Comparison of ENCODE assay signal across 8 mouse cellular contexts in the genomic region with DNA sequence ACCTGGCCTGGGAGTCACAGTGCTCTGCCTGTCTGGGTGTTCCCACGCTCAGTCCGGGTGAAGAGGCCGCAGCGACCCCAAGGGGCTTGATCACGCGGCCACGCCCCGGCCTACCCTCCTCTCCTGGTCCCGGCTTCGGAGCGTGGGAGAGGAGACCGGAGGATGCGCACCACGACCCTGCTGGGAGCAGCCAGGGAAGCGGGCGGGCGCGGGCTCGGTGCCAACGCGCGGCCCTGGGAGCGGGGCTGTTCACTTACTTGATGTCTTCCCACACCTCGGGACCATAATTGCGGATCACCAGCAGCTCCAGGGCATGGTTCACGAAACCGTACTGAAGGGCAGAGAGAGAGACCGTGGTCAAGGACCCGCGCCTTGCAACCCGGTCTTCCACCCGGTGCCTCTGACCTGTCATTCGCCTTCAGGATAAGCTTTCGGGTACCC. TPM values are rescaled to one million over a fixed set of nuclear protein-coding genes. Genes with fewer than 3 reads are reported as not detected.
DNase-seq lines count a peak whose midpoint lies in the region; ATAC-seq and TF ChIP-seq lines count a peak whose summit lies in the region.

No protein-coding gene starts in this region.

- ATAC-seq in forebrain, embryonic 15.5 days (replicated peaks), result peak; percentile 63
- peak; percentile 31 for ATAC-seq in heart, postnatal 0 days (ENCODE audit: insufficient read depth, low read depth)
- ATAC-seq in liver, embryonic 11.5 days (replicated peaks; ENCODE audit: low FRiP score), result peak; percentile 29; the same call in 1 of the 2 replicates
- ATAC-seq in neural tube, embryonic 11.5 days (ENCODE audit: insufficient read depth, low FRiP score, low TSS enrichment), result peak; percentile 77

- TF ChIP-seq CTCF in E14TG2a.4 (conservative IDR thresholded peaks at IDR 0.05; ENCODE audit: low read length), result no peak
- no peak for TF ChIP-seq CTCF in heart, postnatal 0 days (IDR thresholded peaks at IDR 0.05; ENCODE audit: low read depth)
- no peak for TF ChIP-seq CTCF in thymus, adult 2 months (IDR thresholded peaks at IDR 0.05; ENCODE audit: borderline replicate concordance, control insufficient read depth, extremely low read depth, insufficient read depth, low read length, poor library complexity)

- H3K9ac ChIP-seq in forebrain, embryonic 15.5 days (replicated peaks), result peak overlapping the region; percentile 80
- H3K9ac ChIP-seq in heart, postnatal 0 days (replicated peaks; ENCODE audit: low read depth, low read length), result peak overlapping the region; percentile 24
- peak overlapping the region; percentile 46; the same call in 1 of the 2 replicates for H3K9ac ChIP-seq in liver, embryonic 11.5 days (ENCODE audit: low read depth, low read length)
- peak overlapping the region; percentile 56 for H3K9ac ChIP-seq in neural tube, embryonic 11.5 days (ENCODE audit: low read length)

- no peak for TF ChIP-seq EP300 in heart, postnatal 0 days (IDR thresholded peaks at IDR 0.05; ENCODE audit: low read depth)

- under 1% methylated on average over 34 of the region's 34 CpGs for WGBS in forebrain, embryonic 15.5 days
- WGBS in heart, postnatal 0 days, result under 1% methylated on average over 34 of the region's 34 CpGs
- 2% methylated on average over 34 of the region's 34 CpGs for WGBS in liver, embryonic 11.5 days
- under 1% methylated on average over 27 of the region's 34 CpGs for WGBS in neural tube, embryonic 11.5 days
- 3% methylated on average over 34 of the region's 34 CpGs for whole genome bisulfite sequencing in thymus, adult 2 months

- DNase-seq in cerebellum, adult 11 months, result peak; percentile 63
- DNase-seq in heart, postnatal 0 days (ENCODE audit: low spot score), result peak; percentile 57
- peak; percentile 66 for DNase-seq in kidney, postnatal 14 days
- peak; percentile 60 for DNase-seq in liver, embryonic 11.5 days (ENCODE audit: low spot score)
- DNase-seq in neural tube, embryonic 11.5 days (ENCODE audit: low spot score), result peak; percentile 53
- DNase-seq in thymus, adult 2 months, result peak; percentile 34

- peak overlapping the region; percentile 78 for H3K4me3 ChIP-seq in E14TG2a.4 (replicated peaks; ENCODE audit: low read length)
- H3K4me3 ChIP-seq in forebrain, embryonic 15.5 days, result peak overlapping the region; percentile 89
- peak overlapping the region; percentile 67 for H3K4me3 ChIP-seq in heart, postnatal 0 days (ENCODE audit: low read depth, low read length)
- H3K4me3 ChIP-seq in liver, embryonic 11.5 days (ENCODE audit: low read depth, low read length), result peak overlapping the region; percentile 55
- peak overlapping the region; percentile 40 for H3K4me3 ChIP-seq in neural tube, embryonic 11.5 days (ENCODE audit: low read depth, low read length)
- H3K4me3 ChIP-seq in thymus, adult 2 months (ENCODE audit: control insufficient read depth, insufficient read depth, low read length), result peak overlapping the region; percentile 37

- no peak for TF ChIP-seq POLR2A in thymus, adult 2 months (IDR thresholded peaks at IDR 0.05; ENCODE audit: control insufficient read depth, extremely low read depth, insufficient read depth, low read length, poor library complexity)

- H3K27me3 ChIP-seq in E14TG2a.4 (ENCODE audit: insufficient read depth, low read length), result peaks cover 47% of the 10 kb centered on the region
- no peaks in the 10 kb centered on the region for H3K27me3 ChIP-seq in forebrain, embryonic 15.5 days
- H3K27me3 ChIP-seq in heart, postnatal 0 days (ENCODE audit: control insufficient read depth, insufficient read depth, low read length), result no peaks in the 10 kb centered on the region
- peaks cover 12% of the 10 kb centered on the region for H3K27me3 ChIP-seq in liver, embryonic 11.5 days (replicated peaks; ENCODE audit: control insufficient read depth, insufficient read depth, low read length)
- no peaks in the 10 kb centered on the region for H3K27me3 ChIP-seq in neural tube, embryonic 11.5 days (ENCODE audit: control insufficient read depth, insufficient read depth, low read length)
- H3K27me3 ChIP-seq in thymus, adult 2 months (ENCODE audit: control insufficient read depth, insufficient read depth, low read length), result 0 out of 2 replicates have a peak, but pooled peaks cover 4% of the 10 kb centered on the region

- peak overlapping the region; percentile 83 for H3K27ac ChIP-seq in forebrain, embryonic 15.5 days (replicated peaks)
- H3K27ac ChIP-seq in heart, postnatal 0 days (ENCODE audit: low read depth), result peak overlapping the region; percentile 72
- H3K27ac ChIP-seq in liver, embryonic 11.5 days (ENCODE audit: low read depth, low read length), result peak overlapping the region; percentile 5; the same call in 1 of the 2 replicates
- H3K27ac ChIP-seq in neural tube, embryonic 11.5 days (ENCODE audit: low read depth, low read length), result no peak overlapping the region
- no peak overlapping the region for H3K27ac ChIP-seq in thymus, adult 2 months (ENCODE audit: control insufficient read depth, insufficient read depth, low read length)

- H3K9me3 ChIP-seq in E14TG2a.4 (ENCODE audit: low read length), result 0 out of 2 replicates have a peak, but pooled peaks cover 4% of the 10 kb centered on the region
- H3K9me3 ChIP-seq in forebrain, embryonic 15.5 days, result no peaks in the 10 kb centered on the region
- no peaks in the 10 kb centered on the region for H3K9me3 ChIP-seq in heart, postnatal 0 days (replicated peaks; ENCODE audit: control insufficient read depth, low read length)
- no peaks in the 10 kb centered on the region for H3K9me3 ChIP-seq in liver, embryonic 11.5 days (ENCODE audit: control insufficient read depth, low read length)
- H3K9me3 ChIP-seq in neural tube, embryonic 11.5 days (ENCODE audit: control insufficient read depth, low read length), result no peaks in the 10 kb centered on the region

- H3K4me2 ChIP-seq in forebrain, embryonic 15.5 days (replicated peaks), result peak overlapping the region; percentile 96
- H3K4me2 ChIP-seq in heart, postnatal 0 days (ENCODE audit: low read depth, low read length), result peak overlapping the region; percentile 95
- H3K4me2 ChIP-seq in liver, embryonic 11.5 days, result peak overlapping the region; percentile 80
- peak overlapping the region; percentile 96 for H3K4me2 ChIP-seq in neural tube, embryonic 11.5 days (ENCODE audit: low read depth)

- no peaks in the 10 kb centered on the region for H3K36me3 ChIP-seq in E14TG2a.4 (ENCODE audit: insufficient read depth, low read length)
- H3K36me3 ChIP-seq in forebrain, embryonic 15.5 days, result no peaks in the 10 kb centered on the region
- H3K36me3 ChIP-seq in heart, postnatal 0 days (replicated peaks; ENCODE audit: control insufficient read depth, insufficient read depth, low read length), result no peaks in the 10 kb centered on the region
- H3K36me3 ChIP-seq in liver, embryonic 11.5 days (ENCODE audit: control insufficient read depth, insufficient read depth, low read length), result no peaks in the 10 kb centered on the region
- no peaks in the 10 kb centered on the region for H3K36me3 ChIP-seq in neural tube, embryonic 11.5 days (ENCODE audit: control insufficient read depth, insufficient read depth, low read length)
- no peaks in the 10 kb centered on the region for H3K36me3 ChIP-seq in thymus, adult 2 months (ENCODE audit: control insufficient read depth, insufficient read depth, low read length)

- peaks cover 10% of the 10 kb centered on the region for H3K4me1 ChIP-seq in E14TG2a.4 (replicated peaks; ENCODE audit: low read depth, low read length)
- H3K4me1 ChIP-seq in forebrain, embryonic 15.5 days, result peaks cover 16% of the 10 kb centered on the region
- no peaks in the 10 kb centered on the region for H3K4me1 ChIP-seq in heart, postnatal 0 days (ENCODE audit: control insufficient read depth, insufficient read depth)
- peaks cover 4% of the 10 kb centered on the region; the same call in 1 of the 2 replicates for H3K4me1 ChIP-seq in liver, embryonic 11.5 days (replicated peaks; ENCODE audit: control insufficient read depth, insufficient read depth, low read length)
- 0 out of 2 replicates have a peak, but pooled peaks cover 3% of the 10 kb centered on the region for H3K4me1 ChIP-seq in neural tube, embryonic 11.5 days (ENCODE audit: control insufficient read depth, insufficient read depth, low read length)
- H3K4me1 ChIP-seq in thymus, adult 2 months (replicated peaks; ENCODE audit: control insufficient read depth, insufficient read depth, low read length), result peaks cover 13% of the 10 kb centered on the region; the same call in 1 of the 2 replicates

RNA-seq across cellular contexts. Expression of gene Gucy1b1, which starts 0.7 kb away (rescaled TPM):
- polyA plus RNA-seq in forebrain, embryonic 15.5 days (2015; fragmentation: Nextera tagmentation; extraction: Ambion mirVana), result 50.7 and 60.4 TPM in 2 replicates
- 15.6 and 39.3 TPM in 2 replicates for total RNA-seq in heart, postnatal 0 days (2014; rRNA removed; ENCODE audit: low replicate concordance)
- 24.3 and 27.5 TPM in 2 replicates for polyA plus RNA-seq in heart, postnatal 0 days (2015; fragmentation: Nextera tagmentation; extraction: Ambion mirVana)
- 18.2 and 23.5 TPM in 2 replicates for polyA plus RNA-seq in liver, embryonic 11.5 days (2014; fragmentation: Nextera tagmentation; extraction: Ambion mirVana)
- 6.6 and 7.0 TPM in 2 replicates for polyA plus RNA-seq in neural tube, embryonic 11.5 days (2014; fragmentation: Nextera tagmentation; extraction: Ambion mirVana)
- 1.2 TPM in 2 replicates for polyA plus RNA-seq in thymus, adult 2 months (2012; rRNA removed)

Comparison
In these comparisons a context has a peak if more than half of its experiments do, and no peak if none do; other contexts are left out.
1. H3K4me3 ChIP-seq: peak in every context shown above with its lines; median percentile 89 in forebrain, embryonic 15.5 days; 78 in E14TG2a.4; 67 in heart, postnatal 0 days; 55 in liver, embryonic 11.5 days; 40 in neural tube, embryonic 11.5 days; 37 in thymus, adult 2 months.
2. H3K27ac ChIP-seq: peak in forebrain, embryonic 15.5 days (single experiment), heart, postnatal 0 days (single experiment) and liver, embryonic 11.5 days (single experiment); none in neural tube, embryonic 11.5 days (single experiment) and thymus, adult 2 months (single experiment).
3. H3K9ac ChIP-seq: peak in every context shown above with its lines; median percentile 80 in forebrain, embryonic 15.5 days; 56 in neural tube, embryonic 11.5 days; 46 in liver, embryonic 11.5 days; 24 in heart, postnatal 0 days.
4. Peak in every context shown above with its lines, with median percentiles within 50 percentile points of each other: DNase-seq, ATAC-seq and H3K4me2 ChIP-seq.